Mouse (Mus musculus): ENCODE measurements around the gene Etv6. TPM values are rescaled to one million over a fixed set of nuclear protein-coding genes. Genes with fewer than 3 reads are reported as not detected.

Gene Etv6
- 10 to 100 TPM; 22.9 to 26.0 TPM for polyA plus RNA-seq (2017; shearing (Covaris generic))

GRCm38 (mm10) chr6:134035490-134036405 lies at the start of gene Etv6:
Gene Etv6, plus strand, starts transcription at chr6:134035700.

Other genes with a start within 250 kb of the Etv6 start
- gene Kap, start 181.9 kb upstream of the Etv6 start, polyA plus RNA-seq (2017; shearing (Covaris generic)), result 1 to 10 TPM in 1 of 2 experiments, under 1 TPM in 1; 0.24 to 1.5 TPM